Mouse (Mus musculus) embryonic facial prominence, embryonic 14.5 days (tissue): ENCODE measurements around the gene Cwc27. TPM values are rescaled to one million over a fixed set of nuclear protein-coding genes. Genes with fewer than 3 reads are reported as not detected.

Experiments
- ATAC-seq: fragments of 200-750 bp; cut with Nextera tagmentation; 2 replicates; pipeline ENCODE4 v1.8.0; 2017; ENCODE audit warnings: low read depth, moderate number of reproducible peaks, moderate TSS enrichment
- DNase-seq: peaks from one replicate; pipeline ENCODE4 v3.0.0-alpha.2; 2015; ENCODE audit warnings: low spot score
- H3K27ac ChIP-seq: fragments of 300-500 bp; sonication (generic); replicated peaks from 2 replicates; pipeline ENCODE4 v1.5.1; 2014; ENCODE audit warnings: low read depth, mild to moderate bottlenecking, low read length, moderate library complexity
- H3K27me3 ChIP-seq: fragments of 300-500 bp; sonication (generic); replicated peaks from 2 replicates; pipeline ENCODE4 v1.6.1; 2014; ENCODE audit warnings: low read length; ENCODE audit not compliant: control insufficient read depth, insufficient read depth
- H3K36me3 ChIP-seq: fragments of 300-500 bp; sonication (generic); 2 replicates; pipeline ENCODE4 v1.6.1; 2014; ENCODE audit warnings: low read length, mixed read lengths; ENCODE audit not compliant: control insufficient read depth, insufficient read depth
- H3K4me1 ChIP-seq: fragments of 300-500 bp; sonication (generic); 2 replicates; pipeline ENCODE4 v1.6.1; 2014; ENCODE audit warnings: antibody characterized with exemption, low read length; ENCODE audit not compliant: control insufficient read depth, insufficient read depth
- H3K4me2 ChIP-seq: fragments of 300-500 bp; sonication (generic); 2 replicates; pipeline ENCODE4 v1.6.1; 2014; ENCODE audit warnings: low read depth, mild to moderate bottlenecking, low read length, moderate library complexity, mixed read lengths
- H3K4me3 ChIP-seq: fragments of 300-500 bp; sonication (generic); 2 replicates; pipeline ENCODE4 v1.5.1; 2014; ENCODE audit warnings: low read depth, mild to moderate bottlenecking, low read length
- H3K9ac ChIP-seq: fragments of 300-500 bp; sonication (generic); 2 replicates; pipeline ENCODE4 v1.6.1; 2014; ENCODE audit warnings: low read depth, mild to moderate bottlenecking, low read length, moderate library complexity, mixed read lengths
- H3K9me3 ChIP-seq: fragments of 300-500 bp; sonication (generic); 2 replicates; pipeline ENCODE4 v1.6.1; 2016; ENCODE audit warnings: low read length; ENCODE audit not compliant: control insufficient read depth
- WGBS: fragments of 180-500 bp; shearing (Covaris S2); extraction: QIAGEN DNeasy Blood & Tissue Kit; methylation state at CpG from one replicate; pipeline ENCODE4 v1.1.7; 2014; 5-methylcytosine and 5-hydroxymethylcytosine counted together
- polyA plus RNA-seq: library from polyadenylated mRNA; unstranded; fragments of >200 nt; fragmentation: Nextera tagmentation; extraction: Ambion mirVana; gene quantifications from 2 replicates; pipeline ENCODE4 v1.2.1, GENCODE M21; 2014

The Cwc27 gene
- polyA plus RNA-seq: 19.1 and 30.3 TPM in 2 replicates

- no peaks in the 10 kb centered on the region for H3K36me3 ChIP-seq
- DNase-seq (peak; percentile 86), ATAC-seq (peak; percentile 97)
- WGBS: under 1% methylated on average over 50 of the region's 50 CpGs
- H3K4me1 ChIP-seq: peaks cover 17% of the 10 kb centered on the region
- H3K4me2 ChIP-seq: peak within 1 kb of the TSS; percentile 65
- peak within 1 kb of the TSS; percentile 66 for H3K4me3 ChIP-seq
- no peaks in the 10 kb centered on the region for H3K27me3 ChIP-seq
- no peaks in the 10 kb centered on the region for H3K9me3 ChIP-seq
- peak within 1 kb of the TSS; percentile 80 for H3K27ac ChIP-seq
- H3K9ac ChIP-seq: peak within 1 kb of the TSS; percentile 81
Observed at GRCm38 (mm10) chr13:104816635-104817571, at the start of gene Cwc27. TSS of gene Cwc27 (minus strand) at chr13:104817142.

GRCm38 (mm10) chr13:104866726-104867125, 49.8 kb upstream of the Cwc27 start:
- ATAC-seq (no peak), DNase-seq (no peak)
- Histone ChIP-seq H3K4me3 (no peak overlapping the region), H3K9ac (no peak overlapping the region), H3K36me3 (no peaks in the 10 kb centered on the region), H3K9me3 (no peaks in the 10 kb centered on the region), H3K27me3 (peaks cover 12% of the 10 kb centered on the region; the same call in 1 of the 2 replicates), H3K4me2 (no peak overlapping the region), H3K27ac (no peak overlapping the region), H3K4me1 (no peaks in the 10 kb centered on the region)
- 80% methylated on average over 5 of the region's 5 CpGs for WGBS

- DNase-seq: peak; percentile 69
- Histone ChIP-seq H3K27me3 (peaks cover 12% of the 10 kb centered on the region; the same call in 1 of the 2 replicates), H3K9ac (peak within 1 kb of the TSS; percentile 65), H3K36me3 (no peaks in the 10 kb centered on the region), H3K4me1 (no peaks in the 10 kb centered on the region), H3K27ac (no peak within 1 kb of the TSS), H3K4me2 (peak within 1 kb of the TSS; percentile 93), H3K4me3 (peak within 1 kb of the TSS; percentile 49), H3K9me3 (no peaks in the 10 kb centered on the region)
- 7% methylated on average over 23 of the region's 38 CpGs for whole genome bisulfite sequencing
- ATAC-seq: peak; percentile 89
Observed at GRCm38 (mm10) chr13:104863127-104863979, 46.4 kb upstream of the Cwc27 start, which contains the start of gene Shisal2b. TSS of gene Shisal2b (minus strand) at chr13:104863893.

GRCm38 (mm10) chr13:104853645-104854044, 36.7 kb upstream of the Cwc27 start:
- H3K27me3 ChIP-seq: no peaks in the 10 kb centered on the region
- H3K4me3 ChIP-seq: no peak overlapping the region
- no peak overlapping the region for H3K9ac ChIP-seq
- ATAC-seq (no peak), DNase-seq (no peak)
- no peaks in the 10 kb centered on the region for H3K36me3 ChIP-seq
- no peaks in the 10 kb centered on the region for H3K4me1 ChIP-seq
- no peaks in the 10 kb centered on the region for H3K9me3 ChIP-seq
- no peak overlapping the region for H3K4me2 ChIP-seq
- WGBS: 82% methylated on average over 2 of the region's 2 CpGs
- no peak overlapping the region for H3K27ac ChIP-seq

GRCm38 (mm10) chr13:104843295-104844089, 26.6 kb upstream of the Cwc27 start:
- DNase-seq: no peak
- ATAC-seq: no peak
- Histone ChIP-seq H3K9ac (no peak overlapping the region), H3K9me3 (no peaks in the 10 kb centered on the region), H3K36me3 (peaks cover 5% of the 10 kb centered on the region; the same call in 1 of the 2 replicates), H3K27ac (no peak overlapping the region), H3K4me1 (no peaks in the 10 kb centered on the region), H3K27me3 (no peaks in the 10 kb centered on the region), H3K4me3 (no peak overlapping the region), H3K4me2 (no peak overlapping the region)
- WGBS: 86% methylated on average over 9 of the region's 13 CpGs

GRCm38 (mm10) chr13:104841937-104842336, 25.0 kb upstream of the Cwc27 start:
- Histone ChIP-seq H3K9me3 (no peaks in the 10 kb centered on the region), H3K9ac (no peak overlapping the region), H3K4me3 (no peak overlapping the region), H3K27me3 (no peaks in the 10 kb centered on the region), H3K36me3 (peaks cover 17% of the 10 kb centered on the region), H3K27ac (no peak overlapping the region), H3K4me2 (no peak overlapping the region), H3K4me1 (no peaks in the 10 kb centered on the region)
- DNase-seq (no peak), ATAC-seq (no peak)
- WGBS: 69% methylated on average over 4 of the region's 4 CpGs

- no peak for DNase-seq
- Histone ChIP-seq H3K4me1 (no peaks in the 10 kb centered on the region), H3K27me3 (no peaks in the 10 kb centered on the region), H3K9me3 (no peaks in the 10 kb centered on the region), H3K4me3 (no peak overlapping the region), H3K4me2 (no peak overlapping the region), H3K36me3 (peaks cover 51% of the 10 kb centered on the region), H3K9ac (no peak overlapping the region), H3K27ac (no peak overlapping the region)
- ATAC-seq: no peak
- WGBS: 82% methylated on average over 7 of the region's 7 CpGs
Observed at GRCm38 (mm10) chr13:104837628-104838027, 20.7 kb upstream of the Cwc27 start.

GRCm38 (mm10) chr13:104832811-104833210, 15.9 kb upstream of the Cwc27 start:
- no peaks in the 10 kb centered on the region for H3K27me3 ChIP-seq
- no peak overlapping the region for H3K4me2 ChIP-seq
- no peaks in the 10 kb centered on the region for H3K4me1 ChIP-seq
- no peak overlapping the region for H3K4me3 ChIP-seq
- peaks cover 7% of the 10 kb centered on the region; the same call in 1 of the 2 replicates for H3K9me3 ChIP-seq
- H3K9ac ChIP-seq: no peak overlapping the region
- ATAC-seq (no peak), DNase-seq (no peak)
- WGBS: 92% methylated on average over 13 of the region's 13 CpGs
- H3K27ac ChIP-seq: no peak overlapping the region
- peaks cover 69% of the 10 kb centered on the region for H3K36me3 ChIP-seq
